19 mouse cellular contexts compared by ENCODE assay signal in the genomic region with DNA sequence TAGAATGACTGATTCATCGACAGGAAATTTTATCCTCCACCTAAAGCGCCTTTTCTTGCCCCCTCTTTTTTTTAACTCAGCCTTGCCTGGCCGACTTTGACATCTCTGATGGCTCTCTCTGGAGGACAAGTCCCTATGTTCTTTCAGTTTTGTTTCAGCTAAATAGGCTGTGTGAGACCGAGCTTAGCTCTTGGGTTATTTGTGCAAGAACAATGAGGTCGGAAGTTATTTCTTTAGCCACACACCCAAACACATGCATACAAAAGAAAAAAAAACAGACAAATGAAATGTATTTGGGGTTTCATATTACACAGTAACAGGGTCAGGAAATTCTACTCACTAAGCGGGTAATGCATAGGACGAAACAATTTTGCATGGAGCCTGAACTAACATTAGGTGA.
A peak's percentile ranks its signal among the peaks of the same experiment; 100 is the strongest.
DNase-seq lines count a peak whose midpoint lies in the region; ATAC-seq and TF ChIP-seq lines count a peak whose summit lies in the region.
"Had no signal": no experiment of that assay in that cellular context is flagged by ENCODE, and none has a peak within 500 bp of the region (broad histone marks: within the 10 kb centered on the region; RNA-seq: fewer than 3 reads in every experiment).

No protein-coding gene starts in this region.

- H3K4me3 ChIP-seq in hindbrain, embryonic 11.5 days (ENCODE audit: low read depth, low read length): no peak overlapping the region
- no peak overlapping the region for H3K4me3 ChIP-seq in hindbrain, embryonic 10.5 days
- peak overlapping the region; percentile 9 for H3K4me3 ChIP-seq in lung, adult 2 months (replicated peaks; ENCODE audit: extremely low read depth, low read depth, low read length)
- H3K4me3 ChIP-seq in hindbrain, embryonic 12.5 days: no peak overlapping the region
- no peak overlapping the region for H3K4me3 ChIP-seq in hindbrain, embryonic 16.5 days (ENCODE audit: low read length)
- H3K4me3 ChIP-seq: erythroblast, embryonic 14.5 days; left cerebral cortex, adult 2 months; limb, embryonic 12.5 days; liver, embryonic 15.5 days; midbrain, embryonic 12.5 days had no signal

- no peak overlapping the region for H3K9ac ChIP-seq in hindbrain, embryonic 11.5 days (ENCODE audit: low read depth, low read length)
- H3K9ac ChIP-seq in hindbrain, embryonic 12.5 days: no peak overlapping the region
- H3K9ac ChIP-seq in hindbrain, embryonic 16.5 days (ENCODE audit: low read depth, low read length): no peak overlapping the region
- H3K9ac ChIP-seq: limb, embryonic 12.5 days; liver, embryonic 15.5 days; midbrain, embryonic 12.5 days had no signal

- no peaks in the 10 kb centered on the region for H3K36me3 ChIP-seq in hindbrain, embryonic 11.5 days (ENCODE audit: control insufficient read depth, insufficient read depth, low read length)
- H3K36me3 ChIP-seq in hindbrain, embryonic 10.5 days: no peaks in the 10 kb centered on the region
- H3K36me3 ChIP-seq in hindbrain, embryonic 12.5 days: no peaks in the 10 kb centered on the region
- no peaks in the 10 kb centered on the region for H3K36me3 ChIP-seq in hindbrain, embryonic 16.5 days (ENCODE audit: control insufficient read depth, insufficient read depth, low read length)
- H3K36me3 ChIP-seq: limb, embryonic 12.5 days; liver, embryonic 15.5 days; midbrain, embryonic 12.5 days had no signal

- DNase-seq in hindbrain, embryonic 11.5 days (ENCODE audit: low spot score): peak; percentile 25
- DNase-seq in hindbrain, embryonic 10.5 days (ENCODE audit: low spot score): no peak
- DNase-seq in lung, adult 2 months: no peak
- no peak for DNase-seq in lung, postnatal 14 days
- DNase-seq in left cerebral cortex, adult 11 months (ENCODE audit: low spot score): no peak
- DNase-seq in adrenal gland, postnatal 25 days: no peak
- DNase-seq: cerebellum, adult 11 months; gastrocnemius, postnatal 14 days; thymus, postnatal 4 days had no signal

- H3K27me3 ChIP-seq in hindbrain, embryonic 11.5 days (ENCODE audit: control insufficient read depth, insufficient read depth, low read length): no peaks in the 10 kb centered on the region
- H3K27me3 ChIP-seq in hindbrain, embryonic 10.5 days (ENCODE audit: insufficient read depth, poor library complexity, severe bottlenecking): peaks cover 17% of the 10 kb centered on the region
- peaks cover 5% of the 10 kb centered on the region for H3K27me3 ChIP-seq in hindbrain, embryonic 12.5 days
- no peaks in the 10 kb centered on the region for H3K27me3 ChIP-seq in hindbrain, embryonic 16.5 days (replicated peaks; ENCODE audit: control insufficient read depth, insufficient read depth, low read length)

- peaks cover 2% of the 10 kb centered on the region; the same call in 1 of the 2 replicates for H3K4me1 ChIP-seq in hindbrain, embryonic 11.5 days (replicated peaks; ENCODE audit: control insufficient read depth, insufficient read depth, low read length)
- peaks cover 26% of the 10 kb centered on the region for H3K4me1 ChIP-seq in hindbrain, embryonic 10.5 days (replicated peaks)
- peaks cover 2% of the 10 kb centered on the region; the same call in 1 of the 2 replicates for H3K4me1 ChIP-seq in lung, adult 2 months (ENCODE audit: control insufficient read depth, insufficient read depth, low read length)
- H3K4me1 ChIP-seq in hindbrain, embryonic 12.5 days: peaks cover 23% of the 10 kb centered on the region
- H3K4me1 ChIP-seq in hindbrain, embryonic 16.5 days (ENCODE audit: control insufficient read depth, insufficient read depth, low read depth, low read length): peaks cover 6% of the 10 kb centered on the region
- H3K4me1 ChIP-seq: liver, embryonic 15.5 days had no signal

- peak overlapping the region; percentile 39; the same call in 1 of the 2 replicates for H3K27ac ChIP-seq in hindbrain, embryonic 11.5 days (ENCODE audit: low read depth, low read length)
- H3K27ac ChIP-seq in hindbrain, embryonic 10.5 days: no peak overlapping the region
- H3K27ac ChIP-seq in hindbrain, embryonic 12.5 days: peak overlapping the region; percentile 77
- H3K27ac ChIP-seq in hindbrain, embryonic 16.5 days (ENCODE audit: low read depth, low read length): no peak overlapping the region
- H3K27ac ChIP-seq: left cerebral cortex, adult 2 months; limb, embryonic 12.5 days; liver, embryonic 15.5 days; midbrain, embryonic 12.5 days; stomach, postnatal 0 days had no signal

- no peak overlapping the region for H3K4me2 ChIP-seq in hindbrain, embryonic 11.5 days (replicated peaks; ENCODE audit: low read depth, low read length)
- H3K4me2 ChIP-seq in hindbrain, embryonic 12.5 days (replicated peaks): peak overlapping the region; percentile 12; the same call in 1 of the 2 replicates
- H3K4me2 ChIP-seq in hindbrain, embryonic 16.5 days (ENCODE audit: low read length): peak overlapping the region; percentile 9
- H3K4me2 ChIP-seq: limb, embryonic 12.5 days; liver, embryonic 15.5 days; midbrain, embryonic 12.5 days had no signal

- WGBS in hindbrain, embryonic 11.5 days: 32% methylated on average over 7 of the region's 7 CpGs
- 38% methylated on average over 7 of the region's 7 CpGs for WGBS in hindbrain, embryonic 10.5 days
- 37% methylated on average over 7 of the region's 7 CpGs for WGBS in lung, adult 2 months
- 28% methylated on average over 7 of the region's 7 CpGs for WGBS in hindbrain, embryonic 12.5 days
- 29% methylated on average over 7 of the region's 7 CpGs for WGBS in hindbrain, embryonic 16.5 days

- TF ChIP-seq POLR2A in lung, adult 2 months (IDR thresholded peaks at IDR 0.05; ENCODE audit: borderline replicate concordance, extremely low read depth, low read depth, low read length): no peak

- H3K9me3 ChIP-seq in hindbrain, embryonic 11.5 days (ENCODE audit: control insufficient read depth, low read length): no peaks in the 10 kb centered on the region
- no peaks in the 10 kb centered on the region for H3K9me3 ChIP-seq in hindbrain, embryonic 10.5 days
- H3K9me3 ChIP-seq in hindbrain, embryonic 12.5 days (replicated peaks): no peaks in the 10 kb centered on the region
- no peaks in the 10 kb centered on the region for H3K9me3 ChIP-seq in hindbrain, embryonic 16.5 days (ENCODE audit: control insufficient read depth, low read length)
- H3K9me3 ChIP-seq: limb, embryonic 12.5 days; liver, embryonic 15.5 days; midbrain, embryonic 12.5 days had no signal

- no peak for ATAC-seq in hindbrain, embryonic 11.5 days (ENCODE audit: low FRiP score)
- ATAC-seq in hindbrain, embryonic 12.5 days (ENCODE audit: low FRiP score): no peak
- ATAC-seq in hindbrain, embryonic 16.5 days: no peak
- ATAC-seq: CD4-positive, CD25-positive, alpha-beta regulatory T cell, adult 4 months; inflammation-experienced regulatory T-cells, adult 6 months had no signal

- no peak for TF ChIP-seq CTCF in lung, adult 2 months (IDR thresholded peaks at IDR 0.05; ENCODE audit: insufficient read depth, low read length)

Comparison
In these comparisons a context has a peak if more than half of its experiments do, and no peak if none do; other contexts are left out.
1. H3K27ac ChIP-seq: peak in hindbrain, embryonic 11.5 days (single experiment) and hindbrain, embryonic 12.5 days (single experiment); none in hindbrain, embryonic 10.5 days (single experiment) and hindbrain, embryonic 16.5 days (single experiment).